Mouse (Mus musculus) embryonic fibroblast, embryonic 13.5 days (primary cell): Measurements from ENCODE around the gene Wdr27.
"Not testable (repeated sequence)": the region's sequence is repeated elsewhere in the genome, so short reads cannot be mapped to it uniquely, and the experiment has no call there.

ENCODE experiments used
- CTCF ChIP-seq: IDR thresholded peaks from 2 replicates; pipeline ENCODE4 v1.5.1; 2011; ENCODE audit warnings: mild to moderate bottlenecking, control low read depth, low read length, moderate library complexity, borderline replicate concordance; ENCODE audit not compliant: insufficient read depth
- POLR2A ChIP-seq: IDR thresholded peaks from 2 replicates; pipeline ENCODE4 v1.6.1; 2011; ENCODE audit warnings: low read depth, mild to moderate bottlenecking, control low read depth, low read length, moderate library complexity

- not testable (repeated sequence) for TF ChIP-seq CTCF, POLR2A
These were observed 49.7 kb upstream of the Wdr27 start for GRCm38 (mm10) chr17:14992522-14993138.
